Mouse (Mus musculus) adrenal gland, adult 18-20 months (tissue): ENCODE measurements around the gene 1110008P14Rik. TPM values are rescaled to one million over a fixed set of nuclear protein-coding genes. Genes with fewer than 3 reads are reported as not detected.
"Not testable (repeated sequence)": the region's sequence is repeated elsewhere in the genome, so short reads cannot be mapped to it uniquely, and the experiment has no call there.

Experiments used
- DNase-seq, 2 experiments: peaks; one replicate each; pipeline ENCODE4 v3.0.0; 2021 to 2022; ENCODE audit warnings: low spot score in 2 of 2
- total RNA-seq, 2 experiments: library from RNA; stranded (reverse); gene quantifications; 1 replicate in 1 of 2; 2 replicates in 1 of 2; pipeline ENCODE4 v1.2.3; 2021

1110008P14Rik gene
- total RNA-seq, 2 experiments from 2014 or later: 158 to 166 TPM

DNA sequence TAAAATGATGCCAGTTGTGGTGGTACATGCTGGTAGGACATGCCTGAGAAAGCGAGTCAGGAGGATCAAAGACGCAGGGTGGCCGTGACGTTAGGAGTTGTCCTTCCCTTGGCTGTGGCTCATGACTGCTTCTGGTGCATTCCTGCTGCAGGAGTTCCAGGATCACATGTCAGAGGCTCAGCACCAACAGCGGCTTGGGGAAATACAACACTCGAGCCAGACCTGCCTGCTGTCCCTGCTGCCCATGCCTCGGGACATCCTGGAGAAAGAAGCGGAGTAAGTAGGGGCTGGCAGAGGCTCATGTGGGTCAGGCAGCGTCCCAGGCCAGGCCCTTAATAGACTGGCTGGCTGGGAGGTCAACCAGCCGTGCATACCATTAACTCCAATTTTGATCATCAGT, 7.5 kb downstream of the 1110008P14Rik start:
- DNase-seq: no peak

GRCm38 (mm10) chr2:32367315-32367714, 14.4 kb downstream of the 1110008P14Rik start:
- no peak for DNase-seq

DNA sequence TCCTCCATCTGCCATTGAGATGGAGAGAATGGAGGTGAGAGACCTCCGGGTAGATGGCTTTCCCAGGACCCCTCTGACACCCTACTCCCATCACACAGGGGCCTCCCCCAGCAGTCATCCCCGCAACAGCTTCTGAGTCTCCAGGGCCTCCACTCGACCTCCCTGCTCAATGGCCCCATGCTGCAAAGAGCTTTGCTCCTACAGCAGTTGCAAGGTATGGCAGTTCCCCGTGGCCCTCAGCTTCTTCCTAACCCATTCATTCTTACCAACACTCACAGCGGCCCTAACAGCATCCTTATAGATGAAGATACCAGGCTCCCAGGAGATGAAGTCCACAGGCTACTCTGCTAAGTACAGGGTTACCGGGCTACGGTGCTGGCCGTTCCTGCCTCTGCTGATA, 17.6 kb downstream of the 1110008P14Rik start:
- no peak for DNase-seq

GRCm38 (mm10) chr2:32363376-32364106, 18.2 kb downstream of the 1110008P14Rik start:
- DNase-seq: no peak

DNA sequence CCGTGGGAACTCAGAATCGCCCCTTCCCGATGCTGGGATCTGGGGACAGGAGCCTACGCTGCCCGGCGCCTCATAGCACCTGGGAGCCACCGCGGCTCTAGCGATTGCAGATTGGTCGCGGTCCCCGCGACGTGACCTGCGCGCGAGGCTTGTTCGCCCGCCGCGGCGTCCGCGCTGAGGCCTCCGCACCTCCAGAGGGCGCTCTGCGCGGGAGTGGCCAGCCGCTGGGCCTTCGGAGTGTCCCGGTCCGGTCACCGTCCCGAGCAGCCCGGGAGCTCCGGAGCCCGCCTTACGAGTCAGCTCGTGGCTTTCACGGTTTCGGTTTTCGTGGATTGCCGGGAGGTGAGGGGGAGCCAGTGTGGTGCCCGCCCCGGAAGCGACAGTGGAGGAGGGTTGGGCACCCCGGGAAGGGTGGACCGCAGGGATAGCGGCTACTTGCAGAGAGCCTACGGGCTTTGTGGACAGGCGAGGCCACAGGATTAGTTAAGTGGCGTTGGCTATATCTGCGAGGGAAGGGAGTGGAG, 18.9 kb downstream of the 1110008P14Rik start:
- peak; percentile 96 to 98 for DNase-seq

- not testable (repeated sequence) for DNase-seq
Measured at GRCm38 (mm10) chr2:32362274-32362673, 19.5 kb downstream of the 1110008P14Rik start.

- DNase-seq: peak; percentile 63 to 70
Measured at GRCm38 (mm10) chr2:32361437-32361836, 20.3 kb downstream of the 1110008P14Rik start.

- peak; percentile 67 to 73 for DNase-seq
Measured at GRCm38 (mm10) chr2:32360741-32361140, 21.0 kb downstream of the 1110008P14Rik start.

GRCm38 (mm10) chr2:32358381-32358780, 23.4 kb downstream of the 1110008P14Rik start:
- no peak for DNase-seq

GRCm38 (mm10) chr2:32357710-32358109, 24.0 kb downstream of the 1110008P14Rik start:
- DNase-seq: no peak

- DNase-seq: no peak
Measured at GRCm38 (mm10) chr2:32356216-32356615, 25.5 kb downstream of the 1110008P14Rik start.

GRCm38 (mm10) chr2:32354336-32354895, 27.3 kb downstream of the 1110008P14Rik start:
- no peak for DNase-seq

DNA sequence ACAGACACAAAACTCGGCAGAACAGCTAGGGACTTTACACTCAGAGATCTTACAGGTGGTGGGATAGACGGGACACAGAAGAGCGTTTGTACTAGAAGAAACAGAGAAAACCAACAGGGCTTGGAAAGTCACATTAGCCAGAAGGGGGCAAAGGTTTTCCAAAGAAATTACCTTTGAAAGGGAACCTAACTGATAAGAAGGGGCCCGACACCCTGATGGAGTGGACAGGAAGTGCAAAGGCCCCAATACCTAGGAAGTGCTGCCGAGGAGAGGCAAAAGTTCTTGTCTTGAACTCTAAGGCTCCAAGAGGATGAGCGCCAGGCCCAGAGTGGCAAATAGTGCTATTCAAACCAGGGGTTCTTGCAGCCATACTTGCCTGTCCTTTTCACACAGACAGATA, 27.9 kb downstream of the 1110008P14Rik start:
- no peak for DNase-seq

DNA sequence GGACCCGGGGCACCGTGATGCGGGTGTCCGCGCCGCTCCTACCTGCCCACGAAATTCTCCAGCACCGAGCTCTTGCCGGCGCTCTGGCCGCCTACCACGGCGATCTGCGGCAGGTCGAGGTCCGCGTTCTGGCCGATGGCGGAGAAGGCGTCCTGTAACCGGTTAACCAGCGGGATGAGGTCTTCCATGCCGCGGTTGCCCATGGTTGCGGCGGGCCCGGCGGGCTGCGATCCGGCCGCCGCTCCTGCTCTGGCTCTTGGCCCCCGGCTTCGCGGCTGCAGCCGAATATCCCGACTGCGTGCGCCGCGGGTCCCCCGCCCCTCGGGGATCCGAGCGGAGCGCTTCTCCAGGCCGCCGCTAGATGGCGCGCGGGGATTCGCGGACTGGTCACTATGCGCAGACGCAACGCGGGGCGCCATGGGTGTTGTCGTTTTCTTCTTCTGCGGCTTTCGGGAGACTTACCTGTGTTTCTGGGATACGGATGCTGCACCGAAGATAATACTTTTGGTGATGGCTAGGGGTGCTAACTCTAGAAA, 28.7 kb downstream of the 1110008P14Rik start, which contains the start of gene Dnm1:
Dnm1 (minus strand) TSS at position 332 of the 536 bp plus-strand sequence.
- DNase-seq: peak; percentile 92 to 95

DNA sequence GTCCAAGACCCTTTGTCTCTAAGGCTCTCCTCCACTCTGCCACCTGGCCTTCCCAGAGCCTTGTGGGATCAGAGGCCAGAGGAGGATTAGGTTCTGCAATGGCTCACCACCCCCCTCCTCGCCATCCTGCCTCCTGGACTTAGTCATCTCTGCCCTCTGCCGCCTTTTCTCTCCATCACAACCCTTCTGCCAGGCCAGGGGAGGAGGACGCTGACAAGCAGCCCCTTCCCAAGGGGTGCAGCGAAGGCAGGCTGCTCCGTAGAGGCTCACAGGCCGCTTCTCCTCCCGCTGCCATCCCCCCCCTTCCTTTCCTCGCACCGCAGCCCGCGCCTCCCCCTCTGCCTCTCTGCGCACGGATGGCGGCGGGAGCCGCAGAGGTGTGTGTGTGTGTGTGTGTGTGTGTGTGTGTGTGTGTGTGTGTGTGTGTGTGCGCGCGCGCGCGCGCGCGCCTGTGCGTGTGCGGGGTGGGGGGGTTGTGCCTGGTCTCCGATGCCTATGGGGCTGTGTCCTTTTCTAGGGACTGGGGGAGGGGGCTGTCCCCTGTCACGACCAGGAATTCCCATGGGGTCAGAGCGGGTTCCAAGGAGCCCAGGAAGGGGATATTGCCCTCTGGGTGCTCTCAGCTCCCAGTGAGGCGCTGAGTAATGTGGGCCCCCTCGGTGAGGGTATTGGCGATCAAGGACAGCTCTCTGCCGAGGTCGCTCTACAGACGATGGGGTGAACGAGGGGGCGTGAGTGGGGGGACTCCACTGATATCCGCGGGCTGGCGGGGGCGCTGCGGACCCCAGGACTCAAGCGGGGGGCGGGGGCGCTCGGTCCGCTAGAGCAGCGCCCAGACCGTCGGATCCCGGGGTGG, 29.4 kb downstream of the 1110008P14Rik start, which contains the start of gene Ciz1:
Ciz1 (plus strand) TSS at position 177 of the 856 bp plus-strand sequence.
- peak in 1 of 2 experiments; percentile 31 for DNase-seq

- DNase-seq: no peak
Measured at GRCm38 (mm10) chr2:32351471-32351961, 30.2 kb downstream of the 1110008P14Rik start.

DNA sequence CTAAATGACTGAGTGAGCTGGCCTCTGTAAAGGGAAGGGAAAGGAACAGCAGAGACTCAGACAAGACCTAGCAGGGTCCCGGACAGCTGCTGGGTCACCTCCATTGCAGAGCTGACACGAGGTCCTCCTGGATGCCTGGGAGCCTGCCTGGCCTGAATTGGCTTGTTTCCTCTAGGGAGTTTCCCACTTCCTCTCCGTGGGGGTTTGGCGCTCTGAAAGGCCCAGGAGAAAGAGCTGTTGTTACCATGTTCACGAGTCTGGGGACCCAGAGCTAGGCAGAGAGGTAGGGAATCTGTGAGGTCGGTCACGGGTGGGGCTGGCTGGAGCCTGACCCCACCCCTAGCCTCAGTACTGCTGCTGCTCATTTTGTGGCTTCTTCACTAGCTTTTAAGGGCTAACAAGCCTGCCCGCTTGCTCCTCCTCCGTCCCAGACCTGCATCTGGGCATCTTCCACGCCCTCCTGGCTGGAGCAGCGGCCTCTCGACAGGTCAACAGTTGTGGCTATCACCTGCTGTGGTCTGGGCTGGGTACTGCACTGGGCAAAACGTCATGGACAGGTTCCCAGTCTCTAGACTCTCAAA, 31.2 kb downstream of the 1110008P14Rik start:
- no peak for DNase-seq

DNA sequence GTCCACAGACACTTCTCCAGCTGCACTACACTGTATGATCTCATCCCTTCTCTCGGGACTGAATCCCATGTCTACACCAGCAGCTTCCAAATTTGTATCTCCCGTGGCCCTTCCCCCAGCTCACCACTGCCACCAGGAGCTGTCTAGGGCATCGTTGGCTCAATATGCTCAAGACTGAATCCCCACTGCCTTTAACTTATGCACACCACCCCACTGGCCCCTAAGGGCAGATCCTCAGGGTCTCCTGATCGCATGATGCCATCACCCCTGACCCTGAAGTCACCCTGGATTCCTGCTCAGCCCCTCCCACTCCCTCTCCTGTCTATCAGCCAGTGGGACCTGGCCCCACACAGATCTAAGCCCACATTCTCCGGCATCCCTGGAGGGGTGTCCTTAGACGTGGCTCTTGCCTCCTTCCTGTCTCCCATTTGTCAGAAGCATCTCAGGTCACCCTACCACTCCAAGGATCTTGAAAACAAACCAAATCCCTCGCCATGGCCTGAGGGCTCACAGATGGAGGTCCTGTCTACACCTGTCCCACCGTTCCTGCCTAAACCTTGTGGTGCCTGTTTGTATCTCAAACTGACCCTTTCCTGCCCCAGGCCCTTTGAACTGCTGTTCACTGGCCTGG, 32.0 kb downstream of the 1110008P14Rik start:
- no peak for DNase-seq

- DNase-seq: no peak
Measured at GRCm38 (mm10) chr2:32348311-32348710, 33.4 kb downstream of the 1110008P14Rik start.

DNA sequence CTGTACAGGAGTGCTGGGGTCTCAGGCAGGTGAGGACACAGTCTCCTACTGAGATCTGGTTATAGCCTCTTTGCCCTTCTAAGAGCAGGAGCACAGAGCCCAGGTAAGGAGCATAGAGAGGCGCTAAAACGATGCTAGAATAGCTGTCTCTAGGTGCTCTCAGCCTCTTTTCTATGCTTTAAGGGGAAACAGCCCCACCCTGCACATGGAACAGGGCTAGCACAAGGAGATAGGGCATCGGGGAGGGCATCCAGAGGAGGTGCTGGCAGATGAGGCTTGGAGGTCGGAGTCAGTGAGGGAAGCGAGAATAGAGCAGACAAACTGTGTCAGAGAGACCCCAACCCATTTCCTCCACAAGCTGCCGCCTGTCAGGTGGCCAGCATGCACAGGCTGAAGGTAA, 34.7 kb downstream of the 1110008P14Rik start:
- no peak for DNase-seq
